Mouse (Mus musculus): ENCODE measurements at regions not wholly inside any gene's neighbourhood (a gene's known extent, or its start where the extent isn't known, plus 50 kb on each side); places are given as distances from the start of the nearest gene placed in this dataset.

- TF ChIP-seq CTCF (IDR thresholded peaks at IDR 0.05; ENCODE audit: extremely low read depth, insufficient read length, insufficient replicate concordance, low read depth, low read length) (no peak), POLR2A (IDR thresholded peaks at IDR 0.05; ENCODE audit: low read depth, low read length) (no peak)
Measured at GRCm38 (mm10) chr15:25129572-25129971, 284.0 kb downstream of the Basp1 start.
